Mouse (Mus musculus) embryo, embryonic 10.5 days (tissue): Measurements from ENCODE around the gene Supt4a.

Experiments
- DNase-seq: peaks from one replicate; pipeline ENCODE4 v3.0.0-alpha.2; 2015; ENCODE audit warnings: low spot score

Supt4a gene

DNA sequence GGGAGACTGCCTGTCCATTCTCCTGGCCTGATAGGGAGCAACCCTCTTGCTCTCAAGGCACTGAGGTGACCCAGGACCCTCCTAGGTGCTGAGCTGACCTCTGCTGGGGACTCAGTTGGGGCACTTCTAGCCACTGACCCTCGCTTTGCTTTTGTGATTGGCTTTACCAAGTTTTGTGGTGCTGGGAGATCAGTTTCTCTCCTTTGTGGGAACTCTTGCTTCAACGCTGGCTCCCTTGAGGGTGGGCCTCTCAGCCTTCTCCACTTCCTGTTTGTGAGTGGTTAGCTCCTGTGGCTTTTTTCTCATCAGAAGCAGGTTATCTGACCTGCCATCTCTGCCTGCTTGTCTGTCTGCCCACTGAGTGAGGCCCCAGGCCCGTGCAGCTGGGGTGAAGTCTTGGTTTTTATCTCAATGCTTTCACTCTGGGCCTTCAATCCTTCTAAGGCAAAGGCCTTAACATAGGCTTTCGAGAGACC, 14.2 kb downstream of the Supt4a start:
- no peak for DNase-seq

DNA sequence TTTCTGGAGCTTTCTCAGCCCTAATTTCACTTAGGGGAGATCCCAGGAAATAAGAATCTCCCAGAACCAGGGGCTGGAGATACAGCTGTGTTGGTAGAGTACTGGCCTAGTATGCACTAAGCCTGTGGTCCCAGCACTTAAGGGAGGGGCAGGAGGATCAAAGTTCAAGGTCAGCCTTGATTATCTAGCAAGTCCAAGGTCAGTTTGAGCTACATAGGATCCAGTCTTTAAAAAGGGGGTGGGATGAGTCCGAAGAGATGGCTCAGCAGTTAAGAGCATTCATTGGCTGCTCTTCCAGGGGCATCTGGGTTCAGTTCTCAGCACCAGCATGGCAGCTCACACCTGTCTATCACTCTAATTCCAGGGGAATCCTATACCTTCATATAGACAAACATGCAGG, 15.0 kb downstream of the Supt4a start:
- DNase-seq = no peak

DNA sequence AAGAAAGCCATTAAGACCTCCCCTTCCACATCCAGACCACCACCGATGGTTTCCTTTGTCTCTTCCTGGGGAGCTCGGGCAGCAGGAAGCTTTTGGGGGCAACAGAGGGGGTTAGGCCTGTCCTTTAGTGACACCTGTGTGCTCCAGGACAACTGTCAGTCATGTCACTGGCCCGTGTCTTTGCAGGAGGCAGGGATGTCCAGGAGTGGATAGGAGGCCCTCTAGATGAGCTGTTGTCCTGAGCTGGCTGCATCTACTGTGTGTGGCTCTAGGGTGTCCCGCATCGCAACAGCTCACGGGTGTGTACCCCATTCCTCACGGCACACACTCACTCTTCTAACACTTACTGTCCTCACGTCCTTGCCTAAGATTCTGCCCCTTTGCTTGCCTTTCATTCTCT, 15.9 kb downstream of the Supt4a start:
- no peak for DNase-seq

DNA sequence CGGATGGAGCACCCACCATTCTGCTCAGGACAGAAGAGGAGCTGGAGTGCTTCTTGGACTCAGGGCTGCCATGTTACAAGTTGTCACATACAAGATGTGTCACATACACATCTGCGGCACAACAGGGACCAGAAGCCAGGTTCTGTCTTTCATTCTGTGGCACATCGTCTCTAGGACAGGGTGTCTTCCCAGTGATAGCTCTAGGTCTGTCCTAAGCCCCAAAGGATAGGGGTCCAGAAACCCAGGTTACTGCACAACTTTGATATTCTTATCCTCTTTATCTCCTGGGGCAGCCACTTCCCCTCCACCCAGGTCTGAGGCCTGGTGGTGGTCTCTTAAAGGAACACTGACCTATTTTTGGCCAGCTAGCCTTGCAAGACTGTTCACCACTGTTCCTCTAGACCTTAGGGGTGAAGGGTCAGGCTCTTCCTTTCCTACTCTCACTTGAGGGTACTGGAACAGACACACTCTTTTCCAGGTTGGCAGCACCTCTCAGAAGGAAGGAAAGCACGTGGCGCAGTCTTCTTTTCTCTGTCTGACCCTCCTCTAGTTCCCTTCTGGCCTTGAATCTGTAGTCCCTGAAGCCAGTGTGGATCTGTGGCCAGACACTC, 16.6 kb downstream of the Supt4a start:
- DNase-seq = no peak

DNA sequence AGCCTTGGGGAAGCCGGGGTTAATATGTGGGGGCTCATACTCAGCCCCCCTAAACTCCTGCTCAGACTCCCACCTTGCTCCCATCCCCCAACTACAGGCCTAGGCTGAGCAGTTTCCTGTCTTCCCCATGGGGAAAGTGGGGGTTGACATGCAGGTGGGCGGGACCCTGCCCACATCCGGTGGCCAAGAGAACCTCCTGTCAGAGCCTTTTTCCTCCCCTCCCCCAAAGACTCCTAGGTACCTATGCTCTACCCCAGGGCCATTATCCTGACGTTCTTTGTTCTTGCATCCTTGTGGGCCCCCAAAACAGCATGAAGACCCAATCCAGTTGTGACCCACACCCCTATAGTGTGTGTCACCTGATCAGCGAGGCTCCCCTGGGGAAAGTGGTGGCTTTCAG, 17.3 kb downstream of the Supt4a start:
- DNase-seq = no peak

DNA sequence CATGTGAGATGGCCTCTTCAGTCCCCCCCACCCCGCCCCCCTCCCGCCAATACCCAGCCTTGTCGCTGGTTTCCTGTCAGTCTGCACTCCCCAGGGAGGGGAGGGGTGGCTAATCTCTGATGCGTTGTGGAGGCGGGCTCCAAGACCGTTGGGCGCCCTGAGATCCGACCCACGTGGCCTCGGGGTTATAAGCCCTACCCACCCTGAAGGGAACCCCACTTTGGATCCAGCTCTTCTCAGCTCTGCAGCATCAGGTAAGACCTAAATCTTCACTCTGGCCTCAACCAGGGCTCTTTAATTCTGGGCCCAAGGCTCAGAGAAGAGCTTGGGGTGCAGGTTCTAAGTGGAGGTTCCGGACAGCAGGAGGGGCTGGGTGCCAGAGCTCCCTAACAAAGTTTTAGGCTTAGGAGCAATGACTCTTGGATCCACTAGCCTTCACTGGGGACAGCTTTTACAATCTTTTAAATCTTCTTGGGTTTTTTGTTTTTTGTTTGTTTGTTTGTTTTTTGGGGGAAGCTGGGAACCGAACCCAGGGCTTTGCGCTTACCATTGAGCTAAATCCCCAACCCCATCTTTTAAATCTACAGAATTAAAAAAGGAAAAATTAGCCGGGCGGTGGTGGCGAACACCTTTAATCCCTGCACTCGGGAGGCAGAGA, 18.1 kb downstream of the Supt4a start:
- DNase-seq = no peak

DNA sequence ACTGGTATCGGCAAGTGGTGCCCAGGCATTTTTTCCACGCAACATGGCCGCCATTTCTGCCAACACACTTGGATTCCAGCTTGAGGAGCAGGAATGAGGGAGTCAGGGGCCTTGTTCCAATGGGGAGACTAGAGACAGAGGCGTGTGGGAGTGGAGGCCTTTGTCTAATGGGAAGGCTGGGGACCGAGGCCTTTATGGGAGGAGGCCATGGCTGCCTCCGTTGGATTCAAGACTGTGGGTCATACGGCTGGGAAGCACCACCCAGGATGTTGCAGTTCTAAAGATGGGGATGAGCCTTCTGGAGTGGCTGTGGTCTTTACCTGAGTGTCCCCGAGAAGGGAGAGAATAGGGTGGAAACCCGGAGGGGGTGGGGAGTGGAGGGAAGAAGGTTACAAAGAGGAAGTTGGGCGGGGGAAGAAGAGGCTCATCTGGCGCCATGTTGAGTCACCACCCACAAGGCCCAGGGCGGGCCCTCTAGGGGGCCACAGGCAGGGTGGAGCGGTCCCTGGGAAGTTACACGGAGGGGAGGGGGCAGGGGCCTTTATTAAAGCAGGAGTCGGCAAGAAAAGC, 19.0 kb downstream of the Supt4a start:
- no peak for DNase-seq

DNA sequence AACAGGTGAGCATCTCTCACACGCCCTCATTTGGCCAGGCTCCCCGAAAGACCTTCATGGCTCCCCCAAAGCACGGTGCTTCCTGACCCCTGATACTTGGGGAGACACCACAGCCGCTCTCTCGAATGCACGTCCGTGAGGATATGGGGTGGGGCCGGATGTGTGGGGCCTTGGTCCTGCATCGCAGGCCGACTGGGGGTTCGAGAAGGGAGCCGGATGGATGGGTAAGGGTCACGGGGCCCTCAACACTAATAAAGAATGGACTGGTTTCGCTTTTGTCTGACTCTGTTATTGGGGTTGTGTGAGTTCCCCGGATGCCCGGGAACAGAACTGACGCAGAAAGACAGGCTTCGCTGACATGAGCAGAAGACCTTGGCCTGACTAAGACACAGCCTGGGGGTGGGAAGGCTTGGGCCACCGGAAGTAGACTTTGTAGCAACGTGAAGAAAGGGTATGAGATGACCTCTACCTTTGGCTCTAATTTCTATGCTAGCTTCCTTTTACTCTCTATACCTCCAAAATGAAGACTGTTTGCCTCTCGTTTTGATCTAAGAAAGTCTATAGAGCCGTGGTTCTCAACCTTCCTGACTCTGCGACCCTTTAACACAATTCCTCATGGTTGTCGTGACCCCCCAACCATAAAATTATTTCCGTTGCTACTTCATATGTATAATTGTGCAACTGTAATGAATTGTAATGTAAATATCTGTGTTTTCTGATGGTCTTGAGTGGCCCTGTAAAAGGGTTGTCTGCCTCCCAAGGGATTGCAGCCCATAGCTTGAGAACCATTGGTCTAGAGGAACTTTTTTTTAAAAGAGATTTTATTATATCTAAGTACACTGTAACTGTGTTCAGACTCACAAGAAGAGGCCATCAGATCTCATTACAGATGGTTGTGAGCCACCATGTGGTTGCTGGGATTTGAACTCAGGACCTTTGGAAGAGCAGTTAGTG, 19.9 kb downstream of the Supt4a start:
- DNase-seq = no peak

DNA sequence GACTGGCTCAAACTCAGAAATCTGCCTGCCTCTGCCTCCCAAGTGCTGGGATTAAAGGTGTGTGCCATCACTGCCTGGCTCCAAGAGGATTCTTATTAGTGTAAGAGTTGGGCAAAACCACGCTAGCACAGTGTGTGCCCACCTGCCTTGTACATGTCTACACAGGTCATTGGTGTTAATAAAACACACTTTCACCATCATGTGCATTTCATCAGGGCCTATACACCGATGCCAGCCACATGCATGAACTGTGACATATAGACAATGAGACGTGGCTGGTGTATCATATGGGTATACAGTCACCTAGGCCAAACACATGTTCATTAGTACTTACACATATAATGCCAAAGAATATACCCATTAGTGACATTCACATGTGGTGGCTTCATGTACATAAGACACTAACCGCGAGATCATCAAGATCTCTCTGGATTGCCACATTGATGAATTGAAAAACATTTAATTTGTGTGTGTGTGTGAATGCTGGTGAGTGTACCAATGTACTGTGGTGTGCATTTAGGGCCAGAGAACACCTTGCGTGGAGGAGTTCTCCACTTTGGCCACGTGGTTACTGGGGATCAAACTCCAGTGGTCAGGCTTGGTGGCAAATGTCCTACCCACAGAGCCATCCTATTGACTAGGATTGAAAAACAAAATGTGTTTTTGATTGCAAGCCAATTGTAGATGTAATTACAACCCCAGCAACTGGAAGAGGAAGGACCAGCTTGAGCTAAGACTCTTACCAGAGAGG, 21.0 kb downstream of the Supt4a start:
- DNase-seq = no peak

DNA sequence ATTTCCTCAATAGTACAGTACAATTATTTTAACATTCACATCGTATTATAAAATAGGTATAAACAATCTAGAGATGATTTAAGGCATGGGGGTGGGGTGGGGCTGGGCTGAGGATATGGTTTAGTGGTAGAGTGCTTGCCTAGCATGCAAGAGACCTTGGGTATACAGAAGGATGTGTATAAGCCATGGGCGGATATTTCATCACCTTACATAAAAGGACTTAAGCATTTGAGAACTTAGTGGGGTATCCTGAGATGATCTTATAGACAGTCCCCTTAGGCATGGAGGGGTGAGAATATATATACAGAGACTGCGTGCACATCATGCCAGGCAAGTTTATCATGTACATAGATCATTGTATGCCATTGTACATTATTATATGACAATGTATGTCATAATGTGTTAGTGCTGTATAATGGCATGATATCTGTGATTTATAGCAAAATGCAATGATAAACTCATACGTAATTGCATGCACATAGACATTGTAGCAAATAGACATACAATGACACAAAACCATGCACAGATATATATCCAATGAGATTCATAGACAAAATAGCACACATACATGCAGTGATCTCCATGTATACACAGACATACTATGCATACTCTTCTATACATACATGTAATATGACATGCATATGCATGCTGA, 21.7 kb downstream of the Supt4a start:
- DNase-seq = no peak

DNA sequence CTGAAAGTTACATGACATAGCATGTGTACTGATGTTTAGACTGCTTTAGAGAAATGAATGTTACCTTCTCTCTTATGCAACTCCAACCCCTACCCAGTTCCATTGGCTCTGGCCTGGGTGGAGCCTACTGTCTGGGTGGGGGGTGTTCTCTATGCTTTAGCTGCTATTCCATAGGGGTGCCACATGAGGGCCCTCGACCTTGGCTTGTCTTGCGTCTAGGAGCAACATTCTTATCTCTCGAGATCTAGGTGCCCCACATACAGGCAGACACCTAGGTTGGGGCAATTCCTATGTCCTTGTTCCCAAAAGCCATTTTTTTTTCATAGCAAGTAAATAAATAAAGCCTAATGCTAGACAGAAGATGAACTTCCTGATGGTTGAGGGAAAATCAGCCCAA, 22.3 kb downstream of the Supt4a start:
- peak; percentile 35 for DNase-seq

DNA sequence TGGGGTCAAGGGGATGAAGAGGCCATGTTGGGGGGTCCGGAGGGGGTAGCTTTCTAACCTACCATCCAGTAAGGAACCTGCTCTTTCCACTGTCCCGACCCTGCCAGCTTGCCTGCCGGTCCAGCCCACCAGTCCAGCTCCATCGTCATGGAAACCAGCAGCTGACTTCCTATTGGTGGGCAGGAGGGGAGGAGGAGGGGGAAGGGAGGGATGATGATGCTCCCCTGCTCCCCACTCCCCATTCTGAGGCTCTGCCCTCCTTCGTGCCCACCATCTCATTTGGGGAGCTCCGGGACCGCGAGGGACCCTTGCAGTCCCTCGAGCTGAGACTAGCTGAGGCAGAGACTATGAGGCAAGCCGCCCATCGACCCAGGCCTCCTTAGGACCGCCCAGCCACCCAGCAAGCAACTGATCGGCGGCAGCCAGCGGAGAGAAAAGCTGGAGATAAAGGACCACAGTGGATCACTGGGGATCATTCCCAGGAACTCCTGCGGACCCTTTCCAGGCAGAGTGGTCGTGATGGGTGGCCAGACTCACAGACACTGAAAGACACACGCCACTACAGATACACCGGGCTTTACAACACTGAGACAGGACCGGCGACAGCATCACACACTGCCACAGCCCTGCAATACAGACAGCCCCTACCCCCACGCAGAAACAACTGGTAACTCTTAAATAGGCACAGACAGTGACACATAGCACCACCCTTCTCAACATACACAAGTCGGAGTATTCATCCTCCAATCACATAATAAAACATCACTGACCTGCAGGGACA, 23.1 kb downstream of the Supt4a start, which contains the start of gene Tspoap1:
Gene Tspoap1 (plus strand): TSS at position 241 of the 781 bp plus-strand sequence.
- peak; percentile 55 for DNase-seq

DNA sequence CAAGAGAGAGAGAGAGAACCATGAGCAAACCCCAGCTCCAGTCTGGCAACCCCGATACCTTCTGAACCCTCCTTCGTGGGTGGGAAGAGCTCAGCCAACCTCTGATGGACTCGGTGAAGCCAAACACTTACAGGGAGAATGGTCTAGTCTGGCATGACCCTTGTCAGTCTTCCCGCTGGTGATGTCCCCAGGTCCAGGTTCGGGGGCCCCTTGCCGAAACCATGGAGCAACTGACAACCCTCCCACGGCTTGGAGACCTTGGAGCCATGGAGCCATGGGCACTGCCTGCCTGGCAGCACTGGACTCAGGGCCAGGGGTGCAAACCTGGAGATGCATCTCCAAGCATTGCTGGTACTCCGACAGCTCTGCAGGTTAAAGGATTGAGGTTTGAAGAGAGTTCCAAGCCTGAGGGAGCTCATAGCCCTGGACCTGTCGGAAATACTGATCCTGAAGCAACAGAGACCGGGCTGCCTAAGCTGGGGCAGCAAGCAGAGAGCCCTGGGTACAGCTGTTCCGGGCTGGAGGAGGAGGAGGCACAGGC, 23.9 kb downstream of the Supt4a start:
- no peak for DNase-seq

DNA sequence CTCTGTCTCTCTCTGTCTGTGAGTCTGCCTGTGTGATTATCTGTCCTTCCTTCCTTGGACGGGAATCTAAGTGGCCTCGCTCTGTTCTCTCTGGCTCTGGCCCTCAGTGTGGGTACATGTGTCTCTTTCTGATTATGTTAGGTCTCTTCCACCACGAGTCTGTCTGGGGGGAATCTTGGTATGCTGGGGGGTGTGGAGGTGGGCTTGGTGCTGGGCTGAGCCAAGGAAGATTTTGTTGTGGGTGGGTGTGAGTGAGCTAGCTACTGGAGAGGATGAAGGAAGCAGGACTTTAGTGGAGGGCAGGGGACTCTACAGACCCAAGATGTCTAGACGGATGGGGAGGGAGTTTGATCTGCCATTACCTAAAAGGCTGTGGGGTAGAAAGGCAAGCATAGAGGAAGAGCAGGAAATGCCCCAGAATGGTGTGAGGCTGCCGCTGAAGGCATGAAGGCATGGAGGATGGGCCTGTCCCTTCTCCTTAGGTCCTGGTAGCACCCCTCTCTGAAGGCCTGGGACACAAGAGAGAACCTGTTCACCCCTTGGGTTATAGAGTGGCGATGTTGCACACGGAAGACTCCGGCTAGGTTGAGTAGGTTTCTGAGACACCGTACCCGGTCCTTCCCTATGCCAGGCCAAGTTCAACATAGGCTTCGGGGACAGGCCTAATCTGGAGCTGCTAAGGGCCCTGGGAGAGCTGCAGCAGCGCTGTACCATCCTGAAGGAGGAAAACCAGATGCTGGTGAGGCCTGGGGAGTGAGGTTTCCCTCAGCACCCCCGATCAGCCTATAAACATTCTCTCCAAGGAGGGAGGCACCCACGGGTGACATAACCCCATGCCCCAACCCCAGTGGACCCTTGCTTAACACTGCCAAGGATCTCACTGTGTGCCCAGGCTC, 24.7 kb downstream of the Supt4a start:
- DNase-seq = no peak

DNA sequence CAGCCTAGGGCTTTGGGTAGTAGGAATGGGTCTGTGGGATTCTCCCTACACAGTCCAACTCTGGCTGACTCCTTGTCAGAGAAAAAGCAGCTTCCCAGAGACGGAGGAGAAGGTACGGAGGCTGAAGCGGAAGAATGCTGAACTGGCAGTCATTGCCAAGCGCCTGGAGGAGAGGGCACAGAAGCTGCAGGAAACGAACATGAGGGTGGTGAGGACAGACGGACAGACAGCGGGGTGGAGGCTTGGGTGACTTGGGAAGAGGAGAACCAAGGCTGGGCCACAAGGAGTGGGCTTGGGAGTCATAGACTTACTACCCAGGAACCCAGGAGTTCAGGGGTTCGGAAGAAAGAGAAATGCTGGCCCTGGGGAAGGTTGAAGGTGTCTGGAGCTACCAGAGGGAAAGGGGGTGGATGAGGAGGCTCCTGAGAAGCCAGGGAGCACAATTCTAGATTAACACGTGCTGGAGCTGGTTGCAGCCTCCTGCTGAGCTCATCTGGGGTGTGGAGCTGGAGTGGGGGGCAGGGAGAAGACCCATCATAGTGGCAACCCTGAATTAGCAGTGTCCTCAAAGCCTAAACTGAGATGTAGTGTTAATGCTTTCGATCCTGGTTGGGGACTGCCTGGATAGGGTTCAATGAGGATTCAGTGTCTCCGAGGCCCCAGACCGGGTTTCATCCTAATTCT, 25.5 kb downstream of the Supt4a start:
- DNase-seq = no peak

DNA sequence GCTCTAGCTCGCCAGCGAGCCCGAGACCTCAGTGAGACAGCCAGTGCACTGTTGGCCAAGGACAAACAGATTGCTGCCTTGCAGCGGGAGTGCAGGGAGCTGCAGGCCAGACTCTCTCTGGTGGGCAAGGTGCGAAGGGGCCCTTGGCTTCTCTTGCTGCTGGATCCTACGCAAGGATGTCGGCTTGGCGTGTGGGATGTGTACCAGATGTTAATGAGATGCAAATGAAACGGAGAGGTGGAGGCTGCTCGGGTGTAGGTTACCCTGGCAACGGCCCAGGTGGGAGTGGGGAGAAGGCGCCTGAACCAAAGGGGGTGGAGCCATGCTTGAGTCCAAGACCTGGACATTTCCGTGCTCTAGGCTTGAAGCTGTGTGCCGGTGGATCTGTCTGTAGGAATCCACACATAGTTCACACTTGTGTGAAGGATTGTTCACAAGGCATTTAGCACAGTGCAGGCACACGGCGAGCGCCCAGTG, 26.2 kb downstream of the Supt4a start:
- DNase-seq = peak; percentile 65

DNA sequence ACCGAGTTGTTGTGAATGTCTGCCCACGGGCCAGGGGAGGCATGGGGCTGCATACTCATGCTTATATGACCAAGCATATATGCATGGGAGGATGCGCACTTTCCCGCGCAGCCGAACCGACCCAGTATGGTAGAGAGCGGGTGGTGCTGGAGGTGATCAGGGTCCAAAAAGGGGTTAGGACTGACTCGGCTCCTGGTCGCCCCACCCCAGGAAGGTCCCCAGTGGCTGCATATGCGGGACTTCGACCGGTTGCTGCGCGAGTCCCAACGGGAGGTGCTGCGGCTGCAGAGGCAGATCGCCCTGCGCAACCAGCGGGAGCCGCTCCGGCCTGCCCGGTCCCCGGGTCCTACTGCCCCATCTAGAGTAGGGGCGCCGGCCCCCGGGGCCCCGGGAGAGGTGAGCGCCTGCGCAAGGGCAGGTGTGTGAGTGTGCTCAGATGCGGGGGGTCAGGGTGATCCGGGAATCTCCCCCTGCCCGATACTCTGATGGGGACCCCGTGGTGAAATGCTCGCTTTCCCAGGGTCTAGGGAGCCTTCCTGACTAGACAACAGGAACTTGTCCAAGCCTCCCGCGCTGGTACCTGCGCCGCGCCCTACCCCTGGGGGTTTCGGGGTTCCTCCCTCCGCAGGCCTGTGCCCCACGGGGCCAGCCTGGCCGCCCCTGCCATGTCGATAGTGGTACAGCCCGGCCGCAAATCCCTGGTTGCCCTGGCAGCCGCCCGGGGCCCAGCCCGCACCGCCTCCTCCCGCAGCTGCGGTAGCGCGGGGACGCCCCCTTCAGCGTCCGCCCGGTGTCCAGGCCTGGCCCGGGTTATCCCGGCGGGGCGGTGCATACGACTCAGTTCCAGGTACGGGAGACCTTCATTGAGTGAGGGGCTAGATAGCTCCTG, 26.9 kb downstream of the Supt4a start:
- peak; percentile 43 for DNase-seq
